Mouse (Mus musculus) spleen, postnatal 14 days (tissue): Measurements from ENCODE around the gene Katnbl1.

Experiments
- DNase-seq, 2 experiments: peaks; one replicate each; pipeline ENCODE4 v3.0.0; 2021 to 2022; ENCODE audit warnings: low spot score in 2 of 2

Katnbl1 gene

GRCm38 (mm10) chr2:112378973-112379898 lies at the start of gene Katnbl1:
Gene Katnbl1 (plus strand): TSS chr2:112379211.
- peak; percentile 93 to 95 for DNase-seq

- DNase-seq, result no peak
Measured at GRCm38 (mm10) chr2:112332051-112332898, 46.7 kb upstream of the Katnbl1 start.

DNA sequence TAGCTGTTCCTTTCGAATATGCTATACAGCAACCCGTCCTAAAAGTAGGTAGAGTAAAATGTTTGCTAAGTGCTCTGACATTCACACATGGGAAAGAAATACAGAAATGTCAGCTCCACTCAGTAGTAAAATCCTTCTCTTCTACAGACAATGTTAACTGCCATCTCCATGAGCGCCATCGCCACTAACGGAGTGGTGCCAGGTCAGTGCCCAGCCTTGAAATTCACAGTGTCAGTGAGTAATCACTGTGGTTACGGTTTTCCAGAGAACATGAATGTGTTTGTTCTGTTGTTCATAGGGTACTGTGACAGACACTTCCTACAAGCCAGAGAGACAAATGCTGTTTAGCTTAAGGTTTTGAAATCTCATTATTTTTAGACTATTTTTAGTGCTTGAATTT lies 41.8 kb upstream of the Katnbl1 start:
- no peak for DNase-seq

DNA sequence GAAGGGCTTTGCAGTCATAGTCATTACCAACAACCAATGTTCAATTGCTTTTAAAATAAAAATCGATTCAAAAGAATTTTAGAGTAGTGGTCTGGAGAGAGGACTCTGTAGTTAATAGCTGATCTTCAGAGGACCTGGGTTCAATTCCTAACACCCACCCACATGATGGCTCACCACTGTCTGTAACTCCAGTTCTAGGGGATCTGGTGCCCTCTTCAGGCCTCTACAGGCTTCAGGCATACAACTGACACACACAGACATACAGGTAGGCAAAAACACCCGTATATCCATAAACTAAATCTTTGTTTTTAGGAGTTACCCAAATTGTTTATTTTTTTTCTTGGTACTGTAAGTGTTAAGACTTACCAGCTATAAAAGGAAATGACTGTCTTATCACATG lies 39.3 kb upstream of the Katnbl1 start:
- no peak for DNase-seq

DNA sequence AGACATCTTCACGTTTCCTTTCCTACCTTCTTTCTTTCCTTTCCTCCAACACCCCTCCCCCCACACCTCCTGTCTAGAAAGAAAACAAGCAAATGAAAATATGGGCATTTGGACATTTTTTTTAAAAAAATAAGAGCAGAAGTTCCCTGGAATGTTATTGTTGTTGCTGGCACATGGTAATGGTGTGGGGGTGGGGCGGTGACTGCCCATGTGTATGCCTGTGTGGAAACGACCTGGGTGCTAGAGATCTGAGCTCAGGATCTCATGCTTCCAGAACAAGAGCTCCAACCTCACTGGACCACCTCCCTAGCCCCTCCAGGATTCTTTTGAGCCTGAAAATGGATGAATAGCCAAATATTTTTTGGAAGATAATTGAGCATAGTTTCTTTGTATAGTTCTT lies 37.9 kb upstream of the Katnbl1 start:
- DNase-seq, result no peak

DNA sequence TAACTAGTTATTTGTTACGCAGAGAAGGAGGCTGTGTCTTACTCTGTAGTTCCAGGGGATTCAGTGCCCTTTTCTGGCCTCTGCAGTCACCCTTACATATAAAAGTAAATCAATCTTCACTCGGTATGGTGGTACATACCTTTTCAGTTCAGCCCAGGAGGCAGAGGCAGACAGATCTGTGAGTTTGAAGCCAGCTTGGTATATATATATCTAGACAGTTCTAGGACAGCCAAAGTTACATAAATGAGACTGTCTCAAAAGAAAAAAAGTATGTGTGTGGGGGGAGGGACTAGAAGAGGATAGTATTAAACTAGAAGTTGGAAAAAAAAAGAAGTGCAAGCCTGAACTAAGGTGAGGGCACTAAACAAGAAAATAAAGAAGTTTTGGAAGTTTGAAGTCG lies 30.8 kb upstream of the Katnbl1 start:
- no peak for DNase-seq

DNA sequence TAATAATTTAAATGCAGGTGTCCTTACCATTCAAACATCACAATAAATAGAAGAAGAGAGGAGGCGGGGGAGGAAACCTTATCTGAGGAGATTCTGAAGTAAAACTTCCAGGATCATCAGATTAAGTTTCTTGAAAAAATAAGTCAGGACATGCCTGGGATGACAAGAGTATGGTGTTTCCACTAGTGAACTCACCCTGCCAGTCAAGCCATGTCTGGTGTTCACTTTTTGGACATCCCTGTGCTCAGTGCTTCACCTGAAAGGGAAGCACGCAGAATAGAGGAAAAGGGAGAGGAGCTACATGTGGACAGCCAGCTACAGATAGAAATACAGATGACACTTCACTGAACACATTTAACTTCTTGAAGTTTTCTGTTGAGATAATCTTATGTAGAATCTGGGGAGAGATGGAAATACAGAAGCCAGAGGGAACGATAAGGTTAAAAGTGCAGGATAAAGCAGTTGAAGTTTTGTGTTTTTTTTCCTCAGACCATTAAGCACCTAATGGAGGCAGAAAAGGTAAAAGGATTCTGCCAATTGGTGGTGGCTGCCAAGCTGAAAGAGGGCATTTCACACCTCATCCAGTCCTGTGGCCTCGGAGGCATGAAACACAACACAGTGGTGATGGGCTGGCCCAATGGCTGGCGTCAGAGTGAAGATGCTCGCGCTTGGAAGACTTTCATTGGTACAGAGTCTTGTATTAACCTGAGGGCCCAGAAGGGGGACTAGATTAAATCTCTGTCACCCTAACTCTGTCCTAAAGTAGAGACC lies 25.1 kb upstream of the Katnbl1 start:
- DNase-seq, result no peak

DNA sequence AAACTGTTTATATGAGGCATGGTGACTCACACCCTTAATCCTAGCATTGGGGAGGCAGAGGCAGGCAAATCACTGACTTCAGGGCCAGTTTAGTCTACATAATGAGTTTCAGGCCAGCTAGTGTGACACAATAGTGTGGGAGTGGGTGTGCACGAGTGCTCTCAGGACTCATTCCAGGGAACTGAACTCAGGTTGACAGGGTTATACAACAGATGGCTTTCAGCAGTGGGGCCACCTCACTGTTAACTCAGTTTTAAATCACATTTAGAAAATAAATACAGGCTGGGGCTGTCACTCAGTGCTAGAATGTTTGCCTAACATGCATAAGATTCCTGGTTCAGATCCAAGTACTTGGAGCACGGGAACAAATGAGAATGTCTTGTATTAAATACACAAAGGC lies 19.4 kb upstream of the Katnbl1 start:
- DNase-seq, result no peak

DNA sequence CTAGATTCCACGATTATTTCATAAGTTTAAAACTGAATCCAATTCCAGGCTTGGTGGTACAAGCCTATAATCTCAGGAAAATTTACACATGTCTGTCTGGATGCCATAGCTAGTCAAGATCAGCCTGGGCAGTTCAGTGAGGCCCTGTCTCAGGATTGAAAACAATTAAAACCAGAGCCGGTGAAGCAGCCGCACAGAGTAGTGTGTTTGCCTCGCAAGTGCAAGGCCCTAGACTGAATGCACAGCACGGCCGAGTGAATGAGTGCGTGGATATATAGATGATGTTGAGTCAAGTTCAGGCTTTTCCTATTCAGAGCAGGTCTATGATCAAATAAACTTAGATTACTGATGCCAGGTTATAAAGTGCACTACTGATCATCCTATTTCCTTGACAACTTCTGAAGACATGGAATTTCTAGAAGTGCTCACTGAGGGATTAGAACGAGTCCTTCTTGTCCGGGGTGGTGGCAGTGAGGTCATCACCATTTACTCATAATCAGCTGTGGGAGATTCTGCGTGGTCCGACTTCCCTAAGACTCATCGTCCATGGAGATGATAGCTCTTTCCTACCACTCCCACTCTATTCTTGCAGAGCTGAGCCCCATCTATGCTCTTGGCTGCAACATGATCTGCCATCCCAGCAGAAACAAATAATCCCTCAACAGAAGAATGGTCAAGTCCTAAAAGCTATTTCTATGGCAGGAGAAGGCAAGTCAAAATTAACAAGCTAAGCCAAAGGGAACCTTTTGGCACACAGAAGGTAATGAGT lies 18.8 kb upstream of the Katnbl1 start:
- DNase-seq, result no peak

- no peak for DNase-seq
Measured at GRCm38 (mm10) chr2:112360781-112361169, 18.2 kb upstream of the Katnbl1 start.

DNA sequence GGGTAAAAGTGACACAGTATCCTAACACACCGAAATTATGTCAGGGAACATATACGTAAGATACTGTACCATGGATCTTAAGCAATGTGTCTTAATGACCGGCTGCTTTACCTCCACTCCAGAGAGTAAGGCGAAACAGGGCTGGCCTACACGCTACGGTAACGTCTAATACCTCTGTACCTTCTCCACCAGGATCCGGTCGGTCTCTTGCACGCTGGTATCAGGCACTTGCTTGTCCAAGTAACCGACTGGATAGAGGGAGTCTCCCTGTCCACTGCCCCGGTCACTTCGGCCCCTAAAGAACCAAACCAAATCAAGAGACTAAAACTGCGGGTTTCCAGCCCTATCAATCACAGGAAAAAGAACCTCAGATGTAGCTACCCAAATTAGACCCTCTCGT lies 11.8 kb upstream of the Katnbl1 start:
- peak in 1 of 2 experiments; percentile 3 for DNase-seq

GRCm38 (mm10) chr2:112367726-112368673 lies 11.0 kb upstream of the Katnbl1 start, which contains the start of gene Emc4:
Gene Emc4 (minus strand): TSS chr2:112368027.
- DNase-seq, result peak; percentile 69 to 84

DNA sequence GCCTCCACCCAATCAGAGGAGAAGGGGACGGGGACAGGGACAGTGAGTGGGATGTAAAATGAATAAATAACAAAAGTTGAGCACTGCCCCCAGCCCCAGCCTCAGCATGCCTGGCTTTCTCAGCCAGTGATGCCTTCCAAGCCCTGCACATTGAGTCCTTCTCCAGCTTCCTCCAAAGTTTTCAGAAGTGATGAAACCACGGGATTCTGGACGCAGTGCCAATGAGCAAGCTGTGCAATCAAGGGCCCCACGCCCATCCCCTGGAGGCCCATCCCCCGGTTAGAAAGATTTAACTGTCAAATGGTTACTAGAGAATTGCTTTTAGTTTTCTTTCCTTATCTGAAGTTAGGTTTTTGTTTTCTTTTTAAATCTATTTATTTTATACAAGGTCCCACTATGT lies 9.1 kb upstream of the Katnbl1 start:
- no peak for DNase-seq

DNA sequence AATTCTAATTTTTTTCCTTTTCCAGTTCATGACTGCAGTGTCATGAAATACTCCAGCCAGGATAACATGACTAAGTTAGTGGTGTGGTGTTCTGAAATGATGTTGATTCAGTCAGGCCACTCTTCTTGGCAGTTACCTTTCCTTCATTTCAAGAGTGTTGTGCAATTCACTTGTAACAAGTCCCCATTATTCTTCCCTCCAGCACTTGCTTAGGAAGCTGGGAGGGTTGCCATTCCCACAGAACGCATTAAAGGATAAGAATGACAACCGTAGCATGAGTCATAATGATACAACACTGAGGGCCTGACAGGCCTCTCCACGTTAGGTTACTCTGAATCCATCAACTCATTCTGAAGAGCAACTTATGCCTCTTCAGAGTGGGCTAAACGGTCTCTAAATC lies 5.9 kb upstream of the Katnbl1 start:
- DNase-seq, result no peak

GRCm38 (mm10) chr2:112374610-112375009 lies 4.4 kb upstream of the Katnbl1 start:
- no peak for DNase-seq

DNA sequence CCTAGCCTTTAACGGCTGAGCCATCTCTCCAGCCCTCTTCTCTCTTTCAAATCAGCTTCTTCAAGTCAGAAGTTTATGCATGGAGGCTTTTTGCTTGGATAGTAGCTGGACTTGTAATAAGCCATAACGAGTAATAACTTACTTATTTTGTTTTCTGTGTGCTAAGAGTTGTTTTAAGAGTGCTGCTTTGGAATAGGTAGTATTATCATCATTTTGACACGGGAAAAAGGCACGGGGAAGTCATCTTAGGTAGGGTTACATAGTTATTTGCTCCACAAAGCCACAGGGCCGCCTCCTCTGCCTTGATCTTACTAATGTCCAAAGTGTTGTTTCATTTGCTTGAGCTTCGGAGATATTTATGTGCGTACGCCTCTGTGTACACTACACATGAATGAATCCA lies 1.1 kb downstream of the Katnbl1 start:
- no peak for DNase-seq

GRCm38 (mm10) chr2:112381219-112381618 lies 2.2 kb downstream of the Katnbl1 start:
- DNase-seq, result no peak

- DNase-seq, result no peak
Measured at GRCm38 (mm10) chr2:112390843-112391242, 11.8 kb downstream of the Katnbl1 start.

DNA sequence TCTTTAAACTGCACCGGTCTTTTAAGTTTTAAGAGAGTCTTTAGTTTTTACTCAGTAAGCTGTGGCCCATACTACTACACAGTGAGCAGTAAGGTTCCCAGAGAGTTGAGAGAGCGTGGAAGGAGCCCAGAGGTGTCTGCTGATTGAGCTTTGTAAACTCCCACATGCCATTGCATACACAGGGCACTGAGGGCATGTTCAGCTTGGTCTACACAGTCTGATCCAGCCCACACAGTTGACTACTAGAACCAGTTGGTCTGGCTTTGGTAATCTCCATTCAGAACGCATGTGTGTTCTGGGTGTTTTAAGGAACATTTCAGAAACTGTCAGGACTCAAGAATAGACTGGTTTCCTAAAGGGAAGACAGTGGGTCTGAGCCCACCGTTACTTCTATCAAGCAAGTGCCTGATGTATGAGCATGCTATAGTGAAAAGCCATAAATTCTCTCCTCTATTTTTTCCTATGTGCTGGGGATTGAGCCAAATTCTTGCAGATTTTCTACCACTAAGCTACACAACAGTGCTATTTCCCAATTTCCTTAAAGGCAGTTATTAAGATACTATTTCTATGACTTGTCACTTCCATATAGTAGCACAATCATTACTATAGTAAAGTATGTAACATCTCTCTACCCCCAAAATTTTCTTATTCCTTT lies 12.5 kb downstream of the Katnbl1 start:
- no peak for DNase-seq
